Mouse (Mus musculus) fibroblast of lung, adult 2 months (primary cell): ENCODE measurements around the gene Tgtp2.
"Not testable (repeated sequence)": the region's sequence is repeated elsewhere in the genome, so short reads cannot be mapped to it uniquely, and the experiment has no call there.

ENCODE experiments used
- DNase-seq: peaks from one replicate; pipeline ENCODE4 v3.0.0-alpha.2; 2011; ENCODE audit warnings: low read depth

The Tgtp2 gene

DNA sequence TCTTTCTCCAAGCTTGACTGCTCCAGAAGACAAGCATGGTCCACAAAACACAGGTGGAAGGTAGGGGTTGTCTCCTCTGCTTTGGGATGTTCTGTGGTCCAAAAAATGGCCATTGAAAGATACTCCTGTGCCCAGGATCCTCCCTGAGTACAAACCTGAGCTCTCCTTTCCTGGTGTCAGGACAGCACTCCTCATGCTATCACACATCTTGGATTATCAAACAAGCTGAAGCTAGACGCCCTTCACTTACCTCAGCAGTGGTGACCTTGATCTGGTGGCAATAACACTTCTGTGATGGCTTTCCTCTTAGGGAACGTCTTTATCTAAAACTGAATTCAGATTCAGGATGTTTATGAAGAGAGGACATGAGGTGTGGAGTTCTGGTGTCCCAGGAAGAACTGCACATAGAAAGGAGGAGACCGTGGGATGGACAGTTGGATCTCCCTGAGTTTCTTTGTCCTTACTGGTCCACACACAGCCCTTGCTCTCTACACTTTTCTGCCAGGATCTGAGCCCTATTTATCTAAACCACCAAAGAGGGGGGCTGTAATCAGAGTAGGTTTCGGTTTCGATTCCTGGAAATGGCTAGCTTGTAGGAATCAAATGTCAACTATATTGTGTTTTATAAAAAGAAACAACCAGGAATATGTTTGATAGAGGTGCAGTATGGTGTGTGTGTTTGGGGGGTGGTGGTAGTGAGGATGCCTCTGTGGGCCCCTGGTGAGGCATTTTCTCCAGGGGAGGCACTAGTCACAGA, at the start of gene Tgtp2:
TSS of gene Tgtp2 (minus strand) at position 494 of the 757 bp plus-strand sequence.
- DNase-seq = not testable (repeated sequence)

- no peak for DNase-seq
These were observed 48.7 kb upstream of the Tgtp2 start for GRCm38 (mm10) chr11:49112624-49113219.

DNA sequence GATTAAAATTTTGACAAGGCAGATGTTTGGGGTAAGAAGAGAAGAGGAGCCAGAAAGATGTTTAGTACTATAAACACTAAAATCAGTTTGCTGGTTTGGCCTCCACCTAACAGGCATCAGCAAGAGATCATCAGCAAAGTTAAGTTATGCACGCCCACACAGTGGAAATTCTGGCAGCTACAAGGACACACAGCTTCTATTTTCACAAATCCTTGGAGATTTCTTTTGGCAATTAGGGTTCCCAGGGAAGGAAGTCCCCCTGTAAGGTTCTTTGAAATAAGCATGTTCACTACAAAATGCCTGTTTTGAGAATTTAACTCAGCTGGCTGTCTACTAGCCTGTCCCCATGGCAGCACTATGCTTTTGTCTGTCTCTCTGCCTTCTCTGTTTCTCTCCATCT, 47.0 kb upstream of the Tgtp2 start:
- DNase-seq = no peak

DNA sequence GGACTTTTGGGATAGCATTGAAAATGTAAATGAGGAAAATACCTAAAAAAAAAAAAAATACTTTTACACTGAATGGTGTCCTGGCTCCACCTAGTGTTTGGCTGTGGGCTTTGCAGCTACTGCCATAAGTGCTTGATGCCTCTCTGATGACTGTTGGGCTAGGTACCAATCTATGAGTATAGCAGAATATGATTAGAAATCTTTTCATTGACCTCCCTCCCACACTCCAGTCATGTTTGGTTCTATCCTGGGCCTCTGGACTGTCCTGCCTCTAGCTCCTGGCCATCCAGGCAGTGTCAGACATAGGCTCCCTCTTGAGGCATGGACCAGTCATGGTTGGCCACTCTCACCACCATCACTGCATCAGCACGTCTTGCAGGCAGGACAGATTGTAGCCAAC, 44.8 kb upstream of the Tgtp2 start:
- no peak for DNase-seq

- DNase-seq = no peak
These were observed 43.9 kb upstream of the Tgtp2 start for GRCm38 (mm10) chr11:49107650-49108537.

GRCm38 (mm10) chr11:49105752-49106151, 41.7 kb upstream of the Tgtp2 start:
- DNase-seq = no peak

- DNase-seq = no peak
These were observed 39.2 kb upstream of the Tgtp2 start for GRCm38 (mm10) chr11:49103047-49103693.

- DNase-seq = no peak
These were observed 37.5 kb upstream of the Tgtp2 start for GRCm38 (mm10) chr11:49101500-49101899.

GRCm38 (mm10) chr11:49100409-49100808, 36.4 kb upstream of the Tgtp2 start:
- no peak for DNase-seq

- no peak for DNase-seq
These were observed 31.4 kb upstream of the Tgtp2 start for GRCm38 (mm10) chr11:49095367-49095766.

- DNase-seq = no peak
These were observed 30.1 kb upstream of the Tgtp2 start for GRCm38 (mm10) chr11:49093861-49094660.

GRCm38 (mm10) chr11:49092786-49093185, 28.8 kb upstream of the Tgtp2 start:
- no peak for DNase-seq

DNA sequence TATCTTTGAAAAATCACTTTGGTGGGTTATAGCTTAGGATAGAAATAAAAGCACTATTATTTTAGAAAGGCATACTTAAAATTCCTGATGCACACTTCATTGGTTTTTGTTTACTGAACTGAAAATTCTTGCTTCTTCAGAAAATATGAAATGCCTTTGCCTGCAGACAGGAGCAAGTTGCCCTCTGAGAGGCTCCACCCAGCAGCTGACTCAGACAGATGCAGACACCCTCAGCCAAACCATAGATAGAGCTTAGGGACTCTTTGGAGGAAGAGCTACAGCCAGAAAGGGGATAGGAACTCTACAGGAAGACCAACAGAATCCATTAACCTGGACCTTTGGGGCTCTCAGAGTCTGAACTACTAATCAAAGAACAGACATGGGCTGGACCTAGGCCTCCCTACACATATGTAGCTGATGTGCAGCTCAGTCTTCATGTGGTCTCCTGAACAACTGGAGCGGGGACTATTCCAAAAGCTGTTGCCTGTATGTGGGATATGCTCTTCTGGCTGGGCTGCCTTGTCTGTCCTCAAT, 28.1 kb upstream of the Tgtp2 start:
- no peak for DNase-seq

GRCm38 (mm10) chr11:49091171-49091570, 27.2 kb upstream of the Tgtp2 start:
- no peak for DNase-seq

DNA sequence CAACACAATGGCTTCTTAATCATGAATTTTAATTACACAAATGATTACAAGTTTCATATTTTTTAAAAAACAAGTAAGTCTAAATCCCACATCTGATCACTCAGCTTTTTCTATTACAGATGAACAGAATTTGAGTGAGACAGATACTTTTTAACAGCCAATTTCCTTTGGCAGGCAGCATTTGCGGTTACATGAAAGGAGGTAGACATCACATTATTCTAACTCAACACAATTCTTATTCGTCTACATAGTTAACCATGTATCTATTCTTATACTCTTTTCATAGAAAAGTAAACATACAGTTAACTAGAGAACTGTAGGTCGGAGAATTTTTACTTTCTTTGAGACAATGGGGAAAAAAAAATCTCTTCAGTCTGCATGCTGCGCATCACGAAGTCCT, 26.5 kb upstream of the Tgtp2 start:
- no peak for DNase-seq

- no peak for DNase-seq
These were observed 25.9 kb upstream of the Tgtp2 start for GRCm38 (mm10) chr11:49089735-49090507.

GRCm38 (mm10) chr11:49088990-49089652, 25.1 kb upstream of the Tgtp2 start:
- no peak for DNase-seq

GRCm38 (mm10) chr11:49087830-49088616, 24.0 kb upstream of the Tgtp2 start:
- DNase-seq = no peak

- DNase-seq = no peak
These were observed 22.9 kb upstream of the Tgtp2 start for GRCm38 (mm10) chr11:49086858-49087361.
